Comparison of ENCODE assay signal across 8 mouse cellular contexts in genomic region chr2:118902051-118903025, GRCm38 (mm10). TPM values are rescaled to one million over a fixed set of nuclear protein-coding genes. Genes with fewer than 3 reads are reported as not detected.
DNase-seq lines count a peak whose midpoint lies in the region; ATAC-seq and TF ChIP-seq lines count a peak whose summit lies in the region.

No protein-coding gene starts in this region.

- no peak for TF ChIP-seq CTCF in cortical plate, adult 2 months (IDR thresholded peaks at IDR 0.05; ENCODE audit: extremely low read depth, insufficient read depth, low read length)

- peak; percentile 22; the same call in 1 of the 2 replicates for ATAC-seq in heart, embryonic 11.5 days (replicated peaks; ENCODE audit: insufficient number of reproducible peaks, low FRiP score, low TSS enrichment)
- peak; percentile 25 for ATAC-seq in kidney, embryonic 14.5 days (ENCODE audit: low FRiP score, low TSS enrichment)

- TF ChIP-seq POLR2A in cortical plate, adult 2 months (IDR thresholded peaks at IDR 0.05; ENCODE audit: extremely low read depth, insufficient read depth, low read length): no peak

- peak overlapping the region; percentile 73 for H3K4me3 ChIP-seq in cortical plate, adult 2 months (ENCODE audit: insufficient read depth, low read length)
- peak overlapping the region; percentile 95 for H3K4me3 ChIP-seq in heart, embryonic 11.5 days (ENCODE audit: low read depth, low read length)
- H3K4me3 ChIP-seq in kidney, embryonic 14.5 days (ENCODE audit: low read length): peak overlapping the region; percentile 64

- peaks cover 34% of the 10 kb centered on the region for H3K27me3 ChIP-seq in heart, embryonic 11.5 days (ENCODE audit: control insufficient read depth, insufficient read depth, low read length)
- H3K27me3 ChIP-seq in kidney, embryonic 14.5 days (ENCODE audit: control insufficient read depth, insufficient read depth, low read length): peaks cover 33% of the 10 kb centered on the region

- WGBS in heart, embryonic 11.5 days (ENCODE audit: insufficient replicate concordance): under 1% methylated on average over 60 of the region's 106 CpGs
- under 1% methylated on average over 86 of the region's 106 CpGs for WGBS in kidney, embryonic 14.5 days

- peak; percentile 47 for DNase-seq in 416B (ENCODE audit: low read depth)
- peak; percentile 73 for DNase-seq in Muller cell, postnatal 12 days (ENCODE audit: inconsistent ontology term)
- peak; percentile 77 for DNase-seq in lung, postnatal 10 days
- DNase-seq in right cerebral cortex, postnatal 4 days: peak; percentile 55
- DNase-seq in frontal cortex, postnatal 25 days (ENCODE audit: low spot score in 2 of 2): no peak

- H3K4me1 ChIP-seq in cortical plate, adult 2 months (ENCODE audit: control insufficient read depth, insufficient read depth, low read length): peaks cover 12% of the 10 kb centered on the region
- peaks cover 20% of the 10 kb centered on the region for H3K4me1 ChIP-seq in heart, embryonic 11.5 days (ENCODE audit: control insufficient read depth, insufficient read depth, low read length)
- peaks cover 17% of the 10 kb centered on the region; the same call in 1 of the 2 replicates for H3K4me1 ChIP-seq in kidney, embryonic 14.5 days (ENCODE audit: control insufficient read depth, insufficient read depth, low read length)

- H3K9ac ChIP-seq in heart, embryonic 11.5 days (ENCODE audit: low read depth, low read length): peak overlapping the region; percentile 83
- H3K9ac ChIP-seq in kidney, embryonic 14.5 days (ENCODE audit: low read depth, low read length): peak overlapping the region; percentile 78

- no peaks in the 10 kb centered on the region for H3K36me3 ChIP-seq in heart, embryonic 11.5 days (ENCODE audit: control insufficient read depth, insufficient read depth, low read length)
- no peaks in the 10 kb centered on the region for H3K36me3 ChIP-seq in kidney, embryonic 14.5 days (ENCODE audit: control insufficient read depth, insufficient read depth, low read length)

- H3K27ac ChIP-seq in cortical plate, adult 2 months (ENCODE audit: insufficient read depth, low read length): 0 out of 2 replicates have a peak overlapping the region, but pooled peaks have one; percentile 96
- H3K27ac ChIP-seq in heart, embryonic 11.5 days (ENCODE audit: low read depth, low read length): peak overlapping the region; percentile 81
- H3K27ac ChIP-seq in kidney, embryonic 14.5 days (ENCODE audit: low read depth, low read length): 0 out of 2 replicates have a peak overlapping the region, but pooled peaks have one; percentile 6

- peak overlapping the region; percentile 94 for H3K4me2 ChIP-seq in heart, embryonic 11.5 days
- peak overlapping the region; percentile 99 for H3K4me2 ChIP-seq in kidney, embryonic 14.5 days (replicated peaks; ENCODE audit: low read depth, low read length)

- H3K9me3 ChIP-seq in heart, embryonic 11.5 days (replicated peaks; ENCODE audit: control insufficient read depth, low read length): no peaks in the 10 kb centered on the region
- no peaks in the 10 kb centered on the region for H3K9me3 ChIP-seq in kidney, embryonic 14.5 days (ENCODE audit: control insufficient read depth, low read length)

RNA-seq across cellular contexts. Expression of gene Bahd1, which starts 2.2 kb away (rescaled TPM):
- 21.8 and 22.5 TPM in 2 replicates for polyA plus RNA-seq in cortical plate, adult 2 months (2012; rRNA removed)
- 0.77 and 1.1 TPM in 2 replicates for polyA plus RNA-seq in heart, embryonic 11.5 days (2014; fragmentation: Nextera tagmentation; extraction: Ambion mirVana)
- polyA plus RNA-seq in kidney, embryonic 14.5 days (2014; fragmentation: Nextera tagmentation; extraction: Ambion mirVana): 1.2 and 2.3 TPM in 2 replicates

RNA-seq across cellular contexts. Expression of gene Chst14, which starts 24.0 kb away (rescaled TPM):
- 2.8 and 3.1 TPM in 2 replicates for polyA plus RNA-seq in cortical plate, adult 2 months (2012; rRNA removed)
- 19.6 and 22.3 TPM in 2 replicates for polyA plus RNA-seq in heart, embryonic 11.5 days (2014; fragmentation: Nextera tagmentation; extraction: Ambion mirVana)
- 27.1 and 31.8 TPM in 2 replicates for polyA plus RNA-seq in kidney, embryonic 14.5 days (2014; fragmentation: Nextera tagmentation; extraction: Ambion mirVana)

RNA-seq across cellular contexts. Expression of gene Ivd, which starts 40.6 kb away (rescaled TPM):
- polyA plus RNA-seq in cortical plate, adult 2 months (2012; rRNA removed): 104 and 119 TPM in 2 replicates
- 52.5 and 63.2 TPM in 2 replicates for polyA plus RNA-seq in heart, embryonic 11.5 days (2014; fragmentation: Nextera tagmentation; extraction: Ambion mirVana)
- 55.8 and 63.1 TPM in 2 replicates for polyA plus RNA-seq in kidney, embryonic 14.5 days (2014; fragmentation: Nextera tagmentation; extraction: Ambion mirVana)

Comparison
In these comparisons a context has a peak if more than half of its experiments do, and no peak if none do; other contexts are left out.
1. DNase-seq: peak in 416B (single experiment), Muller cell, postnatal 12 days (single experiment), lung, postnatal 10 days (single experiment) and right cerebral cortex, postnatal 4 days (single experiment); none in frontal cortex, postnatal 25 days (0 of 2).
2. H3K27ac ChIP-seq: peak in every context shown above with its lines; median percentile 96 in cortical plate, adult 2 months; 81 in heart, embryonic 11.5 days; 6 in kidney, embryonic 14.5 days.
3. Peak in every context shown above with its lines, with median percentiles within 50 percentile points of each other: H3K4me3 ChIP-seq.